Mouse (Mus musculus) R1 (cell line): ENCODE data around the gene Tpp2.
"Not testable (repeated sequence)": the region's sequence is repeated elsewhere in the genome, so short reads cannot be mapped to it uniquely, and the experiment has no call there.

Experiments
- DNase-seq: peaks from one replicate; pipeline ENCODE4 v3.0.0-alpha.2; 2018; ENCODE audit warnings: low read depth, low spot score

Gene Tpp2

GRCm38 (mm10) chr1:43933488-43934415 lies at the start of gene Tpp2:
Gene Tpp2 (plus strand): TSS chr1:43933647.
- DNase-seq = peak; percentile 99

GRCm38 (mm10) chr1:43888358-43888757 lies 45.1 kb upstream of the Tpp2 start:
- not testable (repeated sequence) for DNase-seq

- DNase-seq = no peak
Observed at GRCm38 (mm10) chr1:43895742-43896141, 37.7 kb upstream of the Tpp2 start.

GRCm38 (mm10) chr1:43897131-43897530 lies 36.3 kb upstream of the Tpp2 start:
- DNase-seq = no peak

GRCm38 (mm10) chr1:43897987-43898386 lies 35.5 kb upstream of the Tpp2 start:
- peak; percentile 13 for DNase-seq

GRCm38 (mm10) chr1:43898991-43899714 lies 34.3 kb upstream of the Tpp2 start:
- DNase-seq = peak; percentile 89

GRCm38 (mm10) chr1:43902417-43902816 lies 31.0 kb upstream of the Tpp2 start:
- no peak for DNase-seq

- DNase-seq = peak; percentile 11
Observed at GRCm38 (mm10) chr1:43902855-43903254, 30.6 kb upstream of the Tpp2 start.

GRCm38 (mm10) chr1:43915428-43915827 lies 18.0 kb upstream of the Tpp2 start:
- DNase-seq = no peak

GRCm38 (mm10) chr1:43916854-43917253 lies 16.6 kb upstream of the Tpp2 start:
- DNase-seq = no peak

GRCm38 (mm10) chr1:43934416-43934810 lies 966 bp downstream of the Tpp2 start:
- no peak for DNase-seq

GRCm38 (mm10) chr1:43939310-43939709 lies 5.9 kb downstream of the Tpp2 start:
- no peak for DNase-seq

GRCm38 (mm10) chr1:43941476-43942217 lies 8.2 kb downstream of the Tpp2 start:
- peak; percentile 34 for DNase-seq

GRCm38 (mm10) chr1:43942814-43943213 lies 9.4 kb downstream of the Tpp2 start:
- DNase-seq = peak; percentile 39

GRCm38 (mm10) chr1:43953679-43954078 lies 20.2 kb downstream of the Tpp2 start:
- DNase-seq = no peak

GRCm38 (mm10) chr1:43964381-43964780 lies 30.9 kb downstream of the Tpp2 start:
- no peak for DNase-seq

- DNase-seq = peak; percentile 54
Observed at GRCm38 (mm10) chr1:43966756-43967155, 33.3 kb downstream of the Tpp2 start.

- DNase-seq = no peak
Observed at GRCm38 (mm10) chr1:43969361-43969760, 35.9 kb downstream of the Tpp2 start.

GRCm38 (mm10) chr1:43971089-43971488 lies 37.6 kb downstream of the Tpp2 start:
- DNase-seq = peak; percentile 72

GRCm38 (mm10) chr1:43996914-43997589 lies 63.6 kb downstream of the Tpp2 start:
- DNase-seq = no peak

GRCm38 (mm10) chr1:44004513-44004912 lies 71.1 kb downstream of the Tpp2 start:
- DNase-seq = no peak
